Mouse (Mus musculus): Measurements from ENCODE around the gene Tdgf1. TPM values are rescaled to one million over a fixed set of nuclear protein-coding genes. Genes with fewer than 3 reads are reported as not detected.

Tdgf1 gene
- polyA plus RNA-seq, 1 experiment from 2014 or later = not detected

Small RNA genes lying within 50 kb of the gene (microRNA-seq; reads per million reads assigned to microRNA genes)
- not detected for gene Gm24269

Other genes starting within 250 kb of the Tdgf1 start
- gene Myl3, start 204.3 kb downstream of the Tdgf1 start, polyA plus RNA-seq (2015; fragmentation: Nextera tagmentation; extraction: Ambion mirVana) = 1.5 and 3.6 TPM in 2 replicates
- gene Pth1r, start 199.0 kb downstream of the Tdgf1 start, polyA plus RNA-seq (2015; fragmentation: Nextera tagmentation; extraction: Ambion mirVana) = 98.8 and 108 TPM in 2 replicates
- not detected in 2 replicates for gene Prss42, start 148.0 kb downstream of the Tdgf1 start, polyA plus RNA-seq (2015; fragmentation: Nextera tagmentation; extraction: Ambion mirVana)
- gene Prss44, start 132.2 kb downstream of the Tdgf1 start, polyA plus RNA-seq (2015; fragmentation: Nextera tagmentation; extraction: Ambion mirVana) = not detected in 2 replicates
- not detected in 2 replicates for gene Prss43, start 119.5 kb downstream of the Tdgf1 start, polyA plus RNA-seq (2015; fragmentation: Nextera tagmentation; extraction: Ambion mirVana)
- gene Prss45, start 111.6 kb downstream of the Tdgf1 start, polyA plus RNA-seq (2015; fragmentation: Nextera tagmentation; extraction: Ambion mirVana) = not detected in 2 replicates
- not detected in 2 replicates for gene Prss46, start 101.7 kb downstream of the Tdgf1 start, polyA plus RNA-seq (2015; fragmentation: Nextera tagmentation; extraction: Ambion mirVana)
- 0.48 and 0.94 TPM in 2 replicates for gene Prss50, start 88.2 kb downstream of the Tdgf1 start, polyA plus RNA-seq (2015; fragmentation: Nextera tagmentation; extraction: Ambion mirVana)
- gene Als2cl, start 66.3 kb downstream of the Tdgf1 start, polyA plus RNA-seq (2015; fragmentation: Nextera tagmentation; extraction: Ambion mirVana) = 5.8 and 6.1 TPM in 2 replicates
- 1.9 and 2.1 TPM in 2 replicates for gene Tmie, start 66.0 kb downstream of the Tdgf1 start, polyA plus RNA-seq (2015; fragmentation: Nextera tagmentation; extraction: Ambion mirVana)
- gene Fam240a, start 29.3 kb downstream of the Tdgf1 start, polyA plus RNA-seq (2015; fragmentation: Nextera tagmentation; extraction: Ambion mirVana) = not detected in 2 replicates
- gene Lrrc2, start 5.4 kb upstream of the Tdgf1 start, polyA plus RNA-seq (2015; fragmentation: Nextera tagmentation; extraction: Ambion mirVana) = 0.18 and 0.21 TPM in 2 replicates
- 0.44 and 1.2 TPM in 2 replicates for gene Rtp3, start 44.4 kb upstream of the Tdgf1 start, polyA plus RNA-seq (2015; fragmentation: Nextera tagmentation; extraction: Ambion mirVana)
- gene Ltf, start 73.1 kb upstream of the Tdgf1 start, polyA plus RNA-seq (2015; fragmentation: Nextera tagmentation; extraction: Ambion mirVana) = 1.8 and 3.1 TPM in 2 replicates
- gene Ccrl2, start 111.4 kb upstream of the Tdgf1 start, polyA plus RNA-seq (2015; fragmentation: Nextera tagmentation; extraction: Ambion mirVana) = 0.96 and 1.2 TPM in 2 replicates
- gene Lrrfip2, start 171.4 kb upstream of the Tdgf1 start, polyA plus RNA-seq (2015; fragmentation: Nextera tagmentation; extraction: Ambion mirVana) = 37.8 and 38.2 TPM in 2 replicates